Mouse (Mus musculus) kidney, postnatal 4 days (tissue): Measurements from ENCODE around the gene Suclg2.
A peak's percentile ranks its signal among the peaks of the same experiment; 100 is the strongest.

Experiments
- DNase-seq, 2 experiments: peaks; one replicate each; pipeline ENCODE4 v3.0.0; 2021; ENCODE audit warnings: mixed read lengths in 2 of 2

The Suclg2 gene

GRCm38 (mm10) chr6:95445036-95445435 lies 273.6 kb downstream of the Suclg2 start:
- DNase-seq = peak; percentile 66 to 71
